Mouse (Mus musculus): ENCODE measurements around the gene Pip4p1. TPM values are rescaled to one million over a fixed set of nuclear protein-coding genes. Genes with fewer than 3 reads are reported as not detected.
"Not testable (repeated sequence)": the region's sequence is repeated elsewhere in the genome, so short reads cannot be mapped to it uniquely, and the experiment has no call there.

Pip4p1 gene
- polyA plus RNA-seq, 1 experiment from 2014 or later = 23.2 TPM

GRCm38 (mm10) chr14:50938119-50938908, 7.7 kb upstream of the Pip4p1 start:
- H3K9me3 ChIP-seq (replicated peaks) = no peaks in the 10 kb centered on the region
- no peak overlapping the region for H3K4me3 ChIP-seq (replicated peaks)
- no peak overlapping the region for H3K27ac ChIP-seq
- H3K27me3 ChIP-seq = no peaks in the 10 kb centered on the region
- ATAC-seq (ENCODE audit: low read depth) = no peak
- H3K36me3 ChIP-seq = no peaks in the 10 kb centered on the region
- no peak overlapping the region for H3K9ac ChIP-seq
- no peak overlapping the region for H3K4me2 ChIP-seq
- WGBS (ENCODE audit: insufficient replicate concordance) = 76% methylated on average over 3 of the region's 3 CpGs
- DNase-seq = no peak
- H3K4me1 ChIP-seq (replicated peaks) = no peaks in the 10 kb centered on the region; the same call in 1 of the 2 replicates

GRCm38 (mm10) chr14:50936649-50937048, 6.0 kb upstream of the Pip4p1 start:
- ATAC-seq (ENCODE audit: low read depth) = no peak
- H3K36me3 ChIP-seq = no peaks in the 10 kb centered on the region
- H3K4me3 ChIP-seq (replicated peaks) = no peak overlapping the region
- DNase-seq = no peak
- WGBS (ENCODE audit: insufficient replicate concordance) = 49% methylated on average over 1 of the region's 1 CpGs
- H3K4me1 ChIP-seq (replicated peaks) = peaks cover 8% of the 10 kb centered on the region
- no peak overlapping the region for H3K9ac ChIP-seq
- H3K4me2 ChIP-seq = no peak overlapping the region
- H3K27ac ChIP-seq = no peak overlapping the region
- H3K9me3 ChIP-seq (replicated peaks) = no peaks in the 10 kb centered on the region
- no peaks in the 10 kb centered on the region for H3K27me3 ChIP-seq

- no peak for DNase-seq
- 14% methylated on average over 12 of the region's 12 CpGs for WGBS (ENCODE audit: insufficient replicate concordance)
- Histone ChIP-seq H3K4me3 (replicated peaks) (peak overlapping the region; percentile 94), H3K9me3 (replicated peaks) (no peaks in the 10 kb centered on the region), H3K4me1 (replicated peaks) (peaks cover 42% of the 10 kb centered on the region), H3K9ac (peak overlapping the region; percentile 73), H3K36me3 (peaks cover 32% of the 10 kb centered on the region), H3K27ac (peak overlapping the region; percentile 90), H3K27me3 (no peaks in the 10 kb centered on the region), H3K4me2 (peak overlapping the region; percentile 93)
- no peak for ATAC-seq (ENCODE audit: low read depth)
Observed at GRCm38 (mm10) chr14:50931493-50932020, 901 bp upstream of the Pip4p1 start.

- no peak for DNase-seq
- peak overlapping the region; percentile 94 for H3K4me3 ChIP-seq (replicated peaks)
- H3K4me2 ChIP-seq = peak overlapping the region; percentile 93
- peak overlapping the region; percentile 97 for H3K9ac ChIP-seq
- H3K27ac ChIP-seq = peak overlapping the region; percentile 90
- ATAC-seq (ENCODE audit: low read depth) = peak; percentile 67
- WGBS (ENCODE audit: insufficient replicate concordance) = under 1% methylated on average over 38 of the region's 38 CpGs
- H3K4me1 ChIP-seq (replicated peaks) = peaks cover 54% of the 10 kb centered on the region
- peaks cover 39% of the 10 kb centered on the region for H3K36me3 ChIP-seq
- no peaks in the 10 kb centered on the region for H3K27me3 ChIP-seq
- no peaks in the 10 kb centered on the region for H3K9me3 ChIP-seq (replicated peaks)
Observed at GRCm38 (mm10) chr14:50930377-50930753, 291 bp downstream of the Pip4p1 start.

GRCm38 (mm10) chr14:50929951-50930350, 705 bp downstream of the Pip4p1 start:
- WGBS (ENCODE audit: insufficient replicate concordance) = 11% methylated on average over 10 of the region's 10 CpGs
- H3K4me3 ChIP-seq (replicated peaks) = peak overlapping the region; percentile 94
- DNase-seq (no peak), ATAC-seq (ENCODE audit: low read depth) (no peak)
- H3K9me3 ChIP-seq (replicated peaks) = no peaks in the 10 kb centered on the region
- peak overlapping the region; percentile 97 for H3K9ac ChIP-seq
- H3K4me1 ChIP-seq (replicated peaks) = peaks cover 58% of the 10 kb centered on the region
- H3K4me2 ChIP-seq = peak overlapping the region; percentile 93
- peak overlapping the region; percentile 90 for H3K27ac ChIP-seq
- peaks cover 39% of the 10 kb centered on the region for H3K36me3 ChIP-seq
- no peaks in the 10 kb centered on the region for H3K27me3 ChIP-seq

- 83% methylated on average over 3 of the region's 3 CpGs for WGBS (ENCODE audit: insufficient replicate concordance)
- H3K27me3 ChIP-seq = no peaks in the 10 kb centered on the region
- H3K36me3 ChIP-seq = peaks cover 39% of the 10 kb centered on the region
- no peak overlapping the region for H3K4me2 ChIP-seq
- H3K27ac ChIP-seq = no peak overlapping the region
- DNase-seq (no peak), ATAC-seq (ENCODE audit: low read depth) (no peak)
- peaks cover 67% of the 10 kb centered on the region for H3K4me1 ChIP-seq (replicated peaks)
- no peak overlapping the region for H3K4me3 ChIP-seq (replicated peaks)
- no peaks in the 10 kb centered on the region for H3K9me3 ChIP-seq (replicated peaks)
- no peak overlapping the region; the same call in 1 of the 2 replicates for H3K9ac ChIP-seq
Observed at GRCm38 (mm10) chr14:50927366-50927765, 3.3 kb downstream of the Pip4p1 start.

- ATAC-seq (ENCODE audit: low read depth) (peak; percentile 63), DNase-seq (no peak)
Observed at GRCm38 (mm10) chr14:50925111-50925920, 5.3 kb downstream of the Pip4p1 start.

GRCm38 (mm10) chr14:50924281-50925064, 6.2 kb downstream of the Pip4p1 start, which contains the start of the genes Osgep and Apex1:
Gene Osgep (minus strand): TSS chr14:50924893.
Gene Apex1 (plus strand): TSS chr14:50924968.
- Histone ChIP-seq H3K27ac (peak within 1 kb of the TSS; percentile 88), H3K36me3 (peaks cover 40% of the 10 kb centered on the region), H3K9me3 (replicated peaks) (no peaks in the 10 kb centered on the region), H3K9ac (peak within 1 kb of the TSS; percentile 85), H3K27me3 (no peaks in the 10 kb centered on the region), H3K4me1 (replicated peaks) (peaks cover 48% of the 10 kb centered on the region), H3K4me3 (replicated peaks) (peak within 1 kb of the TSS; percentile 78), H3K4me2 (peak within 1 kb of the TSS; percentile 98)
- peak; percentile 90 for ATAC-seq (ENCODE audit: low read depth)
- WGBS (ENCODE audit: insufficient replicate concordance) = under 1% methylated on average over 57 of the region's 57 CpGs
- DNase-seq = peak; percentile 96

More at GRCm38 (mm10) chr14:50925111-50925920, 5.3 kb downstream of the Pip4p1 start:
- Histone ChIP-seq H3K4me3 (replicated peaks) (peak overlapping the region; percentile 78), H3K27me3 (no peaks in the 10 kb centered on the region), H3K4me2 (peak overlapping the region; percentile 98), H3K9me3 (replicated peaks) (no peaks in the 10 kb centered on the region), H3K4me1 (replicated peaks) (peaks cover 56% of the 10 kb centered on the region), H3K9ac (peak overlapping the region; percentile 85), H3K27ac (peak overlapping the region; percentile 88), H3K36me3 (peaks cover 39% of the 10 kb centered on the region)
- WGBS (ENCODE audit: insufficient replicate concordance) = under 1% methylated on average over 38 of the region's 38 CpGs

GRCm38 (mm10) chr14:50923437-50923836, 7.2 kb downstream of the Pip4p1 start:
- Histone ChIP-seq H3K27ac (peak overlapping the region; percentile 88), H3K4me3 (replicated peaks) (peak overlapping the region; percentile 78), H3K9ac (peak overlapping the region; percentile 85), H3K4me1 (replicated peaks) (peaks cover 37% of the 10 kb centered on the region), H3K4me2 (peak overlapping the region; percentile 98), H3K36me3 (peaks cover 34% of the 10 kb centered on the region)
- WGBS (ENCODE audit: insufficient replicate concordance) = 59% methylated on average over 1 of the region's 1 CpGs
- DNase-seq; ATAC-seq (ENCODE audit: low read depth); H3K9me3 ChIP-seq (replicated peaks); H3K27me3 ChIP-seq: not testable (repeated sequence)

- no peak for ATAC-seq (ENCODE audit: low read depth)
Observed at GRCm38 (mm10) chr14:50911356-50911755, 19.3 kb downstream of the Pip4p1 start.

More at GRCm38 (mm10) chr14:50911356-50911755, 19.3 kb downstream of the Pip4p1 start:
- no peaks in the 10 kb centered on the region for H3K27me3 ChIP-seq
- no peak overlapping the region for H3K4me3 ChIP-seq (replicated peaks)
- H3K27ac ChIP-seq = no peak overlapping the region
- H3K9me3 ChIP-seq (replicated peaks) = no peaks in the 10 kb centered on the region
- 59% methylated on average over 3 of the region's 3 CpGs for WGBS (ENCODE audit: insufficient replicate concordance)
- H3K9ac ChIP-seq = no peak overlapping the region
- H3K36me3 ChIP-seq = peaks cover 39% of the 10 kb centered on the region
- H3K4me2 ChIP-seq = no peak overlapping the region
- no peak for DNase-seq
- no peaks in the 10 kb centered on the region for H3K4me1 ChIP-seq (replicated peaks)
